Mouse (Mus musculus) retina, adult 2 months (tissue): ENCODE results near the gene Prelid3b.
A peak's percentile ranks its signal among the peaks of the same experiment; 100 is the strongest.

Experiments used
- DNase-seq: peaks from one replicate; pipeline ENCODE4 v3.0.0-alpha.2; 2012; ENCODE audit warnings: low read depth, low spot score

The Prelid3b gene

GRCm38 (mm10) chr2:174428076-174428835, 44.6 kb downstream of the Prelid3b start:
- DNase-seq = no peak

GRCm38 (mm10) chr2:174426856-174427255, 46.0 kb downstream of the Prelid3b start:
- no peak for DNase-seq

DNA sequence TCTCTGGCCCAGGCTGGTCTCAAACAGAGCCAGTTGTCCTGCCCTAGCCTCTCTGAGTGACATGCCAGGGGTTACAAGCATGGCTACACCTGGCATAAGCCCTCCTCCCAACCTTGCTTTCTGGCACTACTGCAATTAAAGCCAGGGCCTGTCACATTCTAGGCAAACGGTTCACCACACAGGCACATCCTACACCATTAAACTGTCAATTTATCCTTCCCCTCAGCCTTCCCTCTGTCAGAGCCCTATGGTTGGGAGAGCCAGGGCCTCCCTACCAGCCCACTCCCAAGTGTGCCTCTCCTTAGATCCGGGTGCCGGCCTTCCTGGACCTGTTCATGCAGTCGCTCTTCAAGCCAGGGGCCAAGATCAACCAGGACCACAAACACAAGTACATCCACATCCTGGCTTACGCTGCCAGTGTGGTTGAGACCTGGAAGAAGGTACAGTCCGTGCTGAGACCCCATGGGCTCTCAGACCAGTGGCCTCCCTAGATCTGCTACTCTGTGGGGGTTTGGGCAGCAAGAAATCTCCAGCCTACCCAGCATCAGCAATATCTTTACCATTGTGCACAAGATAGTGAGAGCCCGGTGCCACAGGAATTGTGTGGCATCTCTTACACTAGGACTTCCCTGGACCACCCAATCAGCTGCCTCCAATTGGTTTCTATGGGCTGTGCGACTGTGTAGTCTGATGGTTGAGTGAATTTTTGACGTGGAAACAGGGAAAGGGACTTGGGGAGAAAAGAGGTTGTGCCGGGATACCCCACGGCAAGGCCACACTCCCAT, 48.4 kb downstream of the Prelid3b start:
- no peak for DNase-seq

- DNase-seq = no peak
Observed at GRCm38 (mm10) chr2:174421107-174421506, 51.8 kb downstream of the Prelid3b start.

GRCm38 (mm10) chr2:174415731-174416310, 57.1 kb downstream of the Prelid3b start, which contains the start of gene Nelfcd:
Nelfcd (plus strand) TSS chr2:174415804.
- peak; percentile 95 for DNase-seq
